Mouse (Mus musculus) intestine, embryonic 16.5 days (tissue): ENCODE results near the gene Meis3. TPM values are rescaled to one million over a fixed set of nuclear protein-coding genes. Genes with fewer than 3 reads are reported as not detected.

Source experiments
- ATAC-seq: fragments of 200-750 bp; cut with Nextera tagmentation; 2 replicates; pipeline ENCODE4 v1.8.0; 2017; ENCODE audit warnings: moderate TSS enrichment, moderate library complexity
- H3K27ac ChIP-seq: fragments of 300-500 bp; sonication (generic); 2 replicates; pipeline ENCODE4 v1.5.1; 2014; ENCODE audit warnings: mild to moderate bottlenecking, low read length
- H3K27me3 ChIP-seq: fragments of 300-500 bp; sonication (generic); replicated peaks from 2 replicates; pipeline ENCODE4 v1.6.1; 2014; ENCODE audit warnings: low read length, control low read depth, mixed read lengths; ENCODE audit not compliant: control insufficient read depth, insufficient read depth
- H3K36me3 ChIP-seq: fragments of 300-500 bp; sonication (generic); 2 replicates; pipeline ENCODE4 v1.6.1; 2014; ENCODE audit warnings: low read length, control low read depth; ENCODE audit not compliant: control insufficient read depth, insufficient read depth
- H3K4me1 ChIP-seq: fragments of 300-500 bp; sonication (generic); 2 replicates; pipeline ENCODE4 v1.6.1; 2014; ENCODE audit warnings: low read length, control low read depth, mixed read lengths; ENCODE audit not compliant: control insufficient read depth, insufficient read depth
- H3K4me2 ChIP-seq: fragments of 300-500 bp; sonication (generic); 2 replicates; pipeline ENCODE4 v1.6.1; 2014; ENCODE audit warnings: low read depth, low read length, control low read depth
- H3K4me3 ChIP-seq: fragments of 300-500 bp; sonication (generic); 2 replicates; pipeline ENCODE4 v1.5.1; 2014; ENCODE audit warnings: mild to moderate bottlenecking, low read length
- H3K9ac ChIP-seq: fragments of 300-500 bp; sonication (generic); 2 replicates; pipeline ENCODE4 v1.6.1; 2014; ENCODE audit warnings: low read depth, low read length
- H3K9me3 ChIP-seq: fragments of 300-500 bp; sonication (generic); 2 replicates; pipeline ENCODE4 v1.6.1; 2016; ENCODE audit warnings: low read length, control low read depth; ENCODE audit not compliant: control insufficient read depth
- WGBS: fragments of 180-500 bp; shearing (Covaris S2); extraction: QIAGEN DNeasy Blood & Tissue Kit; methylation state at CpG from one replicate; pipeline ENCODE4 v1.1.7; 2014; 5-methylcytosine and 5-hydroxymethylcytosine counted together
- polyA plus RNA-seq: library from polyadenylated mRNA; unstranded; fragments of >200 nt; fragmentation: Nextera tagmentation; extraction: Ambion mirVana; gene quantifications from 2 replicates; pipeline ENCODE4 v1.2.1, GENCODE M21; 2015

Gene Meis3
- polyA plus RNA-seq, 1 experiment from 2014 or later, result 30.0 TPM

DNA sequence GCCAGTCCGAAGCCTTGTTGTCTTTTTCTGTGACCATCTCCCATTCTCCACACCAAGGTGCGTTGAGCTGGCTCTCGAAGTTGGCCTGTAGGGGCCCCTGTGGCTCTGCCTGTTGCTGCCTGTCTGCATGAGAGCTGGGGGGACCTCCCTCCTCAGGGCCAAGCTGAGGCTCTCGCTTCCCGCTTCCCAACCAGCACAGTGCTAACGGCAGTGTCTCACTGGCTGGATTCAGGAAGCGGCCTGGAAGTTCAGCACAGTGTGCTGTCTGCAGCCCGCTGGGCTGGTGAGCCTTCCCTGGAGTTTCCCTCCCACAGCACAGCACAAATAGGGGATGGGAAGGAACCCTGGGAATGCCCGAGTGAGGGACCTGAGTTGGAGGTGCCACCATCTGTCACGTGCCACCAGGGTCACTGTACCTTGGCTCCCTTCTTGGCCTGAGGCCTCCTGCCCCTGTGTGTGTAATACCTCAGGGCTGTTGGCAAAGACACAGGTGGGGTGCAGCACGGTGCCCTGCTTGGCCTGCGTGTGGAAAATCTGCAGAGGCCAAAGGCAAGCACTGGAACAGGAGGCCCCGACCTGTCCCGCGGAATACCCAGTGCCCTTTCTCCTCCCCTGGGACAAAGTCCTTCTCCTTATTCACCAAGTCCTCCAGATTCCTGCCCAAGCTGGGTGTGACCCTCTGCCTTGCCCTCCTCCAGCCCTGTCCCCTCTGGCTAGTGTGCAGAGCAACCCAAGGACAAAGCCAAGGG is 28.0 kb downstream of the Meis3 start:
- H3K4me3 ChIP-seq, result no peak overlapping the region
- H3K27ac ChIP-seq, result peak overlapping the region; percentile 68
- WGBS, result 70% methylated on average over 15 of the region's 15 CpGs
- no peaks in the 10 kb centered on the region for H3K36me3 ChIP-seq
- H3K9me3 ChIP-seq, result no peaks in the 10 kb centered on the region
- no peaks in the 10 kb centered on the region for H3K4me1 ChIP-seq
- no peak overlapping the region; the same call in 1 of the 2 replicates for H3K4me2 ChIP-seq
- H3K27me3 ChIP-seq, result no peaks in the 10 kb centered on the region
- H3K9ac ChIP-seq, result peak overlapping the region; percentile 48; the same call in 1 of the 2 replicates
- ATAC-seq, result peak; percentile 78

DNA sequence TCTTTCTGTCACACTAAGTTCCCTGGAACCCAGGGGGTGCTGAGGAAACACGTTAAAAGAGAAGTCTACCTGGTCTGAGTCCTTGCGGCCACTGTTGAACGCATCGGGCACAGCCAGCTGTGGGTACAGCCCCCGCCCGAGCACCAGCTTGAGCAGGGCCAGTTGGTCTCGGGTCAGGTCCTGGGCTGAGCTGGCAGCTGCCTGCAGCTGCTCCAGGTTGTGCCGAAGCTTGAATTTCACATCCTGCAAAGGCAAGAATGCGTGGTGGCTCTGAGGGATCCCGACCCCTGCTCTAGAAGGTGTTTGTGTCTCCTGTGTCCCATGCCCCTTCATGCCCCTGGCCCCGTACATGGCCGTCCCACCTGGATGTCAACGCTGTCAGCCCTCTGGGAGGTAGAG is 28.6 kb downstream of the Meis3 start:
- no peaks in the 10 kb centered on the region for H3K9me3 ChIP-seq
- peak overlapping the region; percentile 68 for H3K27ac ChIP-seq
- H3K4me1 ChIP-seq, result 0 out of 2 replicates have a peak, but pooled peaks cover 1% of the 10 kb centered on the region
- 90% methylated on average over 13 of the region's 13 CpGs for WGBS
- H3K9ac ChIP-seq, result peak overlapping the region; percentile 48; the same call in 1 of the 2 replicates
- H3K36me3 ChIP-seq, result no peaks in the 10 kb centered on the region
- H3K4me3 ChIP-seq, result peak overlapping the region; percentile 12; the same call in 1 of the 2 replicates
- H3K4me2 ChIP-seq, result no peak overlapping the region
- H3K27me3 ChIP-seq, result no peaks in the 10 kb centered on the region
- ATAC-seq, result 0 out of 2 replicates have a peak, but pooled peaks have one; percentile 17

GRCm38 (mm10) chr7:16204791-16205190 is 29.9 kb downstream of the Meis3 start:
- Histone ChIP-seq H3K9ac (no peak overlapping the region), H3K4me1 (0 out of 2 replicates have a peak, but pooled peaks cover 6% of the 10 kb centered on the region), H3K4me2 (no peak overlapping the region), H3K27me3 (no peaks in the 10 kb centered on the region), H3K4me3 (no peak overlapping the region), H3K9me3 (no peaks in the 10 kb centered on the region), H3K36me3 (no peaks in the 10 kb centered on the region), H3K27ac (no peak overlapping the region)
- no peak for ATAC-seq
- WGBS, result 77% methylated on average over 9 of the region's 9 CpGs

DNA sequence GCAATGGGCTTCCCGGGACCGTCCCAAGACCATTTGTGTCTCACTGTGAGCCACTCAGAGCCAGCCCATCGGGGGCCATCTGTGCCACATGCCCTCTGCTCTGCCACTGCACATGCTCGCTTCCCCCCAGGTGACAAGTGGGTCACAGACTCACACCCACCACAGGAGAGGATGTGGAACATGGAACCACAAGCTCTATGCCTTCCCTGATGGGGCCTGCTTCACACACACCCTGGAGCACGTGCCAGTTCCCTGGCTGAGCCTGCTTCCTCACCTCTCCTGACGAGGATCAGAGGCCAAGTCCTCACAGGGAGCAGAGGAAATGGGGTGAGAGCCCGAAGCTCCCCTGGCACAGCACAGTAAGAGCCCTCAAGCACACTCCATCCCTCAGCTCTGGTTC is 32.2 kb downstream of the Meis3 start:
- H3K9me3 ChIP-seq, result no peaks in the 10 kb centered on the region
- no peaks in the 10 kb centered on the region for H3K27me3 ChIP-seq
- H3K9ac ChIP-seq, result no peak overlapping the region
- 89% methylated on average over 7 of the region's 7 CpGs for WGBS
- 0 out of 2 replicates have a peak, but pooled peaks cover 6% of the 10 kb centered on the region for H3K4me1 ChIP-seq
- no peak overlapping the region for H3K4me2 ChIP-seq
- H3K4me3 ChIP-seq, result no peak overlapping the region
- no peak overlapping the region for H3K27ac ChIP-seq
- no peak for ATAC-seq
- H3K36me3 ChIP-seq, result no peaks in the 10 kb centered on the region; the same call in 1 of the 2 replicates

GRCm38 (mm10) chr7:16207496-16207895 is 32.6 kb downstream of the Meis3 start:
- Histone ChIP-seq H3K4me2 (no peak overlapping the region), H3K9me3 (no peaks in the 10 kb centered on the region), H3K4me3 (no peak overlapping the region), H3K9ac (no peak overlapping the region), H3K4me1 (0 out of 2 replicates have a peak, but pooled peaks cover 6% of the 10 kb centered on the region), H3K27me3 (no peaks in the 10 kb centered on the region), H3K27ac (no peak overlapping the region), H3K36me3 (no peaks in the 10 kb centered on the region; the same call in 1 of the 2 replicates)
- no peak for ATAC-seq
- 83% methylated on average over 10 of the region's 10 CpGs for WGBS

- Histone ChIP-seq H3K27ac (0 out of 2 replicates have a peak overlapping the region, but pooled peaks have one; percentile 1), H3K4me1 (0 out of 2 replicates have a peak, but pooled peaks cover 6% of the 10 kb centered on the region), H3K4me2 (no peak overlapping the region), H3K36me3 (no peaks in the 10 kb centered on the region; the same call in 1 of the 2 replicates), H3K9ac (0 out of 2 replicates have a peak overlapping the region, but pooled peaks have one; percentile 14), H3K9me3 (no peaks in the 10 kb centered on the region), H3K27me3 (no peaks in the 10 kb centered on the region), H3K4me3 (no peak overlapping the region)
- WGBS, result 71% methylated on average over 21 of the region's 21 CpGs
- ATAC-seq, result no peak
Measured at GRCm38 (mm10) chr7:16208781-16209665, 34.1 kb downstream of the Meis3 start.

- Histone ChIP-seq H3K36me3 (peaks cover 6% of the 10 kb centered on the region), H3K4me1 (0 out of 2 replicates have a peak, but pooled peaks cover 6% of the 10 kb centered on the region), H3K4me2 (no peak overlapping the region), H3K4me3 (no peak overlapping the region), H3K27ac (no peak overlapping the region), H3K9me3 (no peaks in the 10 kb centered on the region), H3K27me3 (no peaks in the 10 kb centered on the region), H3K9ac (no peak overlapping the region)
- 73% methylated on average over 12 of the region's 12 CpGs for WGBS
- ATAC-seq, result 0 out of 2 replicates have a peak, but pooled peaks have one; percentile 48
Measured at GRCm38 (mm10) chr7:16210862-16211365, 36.0 kb downstream of the Meis3 start.

DNA sequence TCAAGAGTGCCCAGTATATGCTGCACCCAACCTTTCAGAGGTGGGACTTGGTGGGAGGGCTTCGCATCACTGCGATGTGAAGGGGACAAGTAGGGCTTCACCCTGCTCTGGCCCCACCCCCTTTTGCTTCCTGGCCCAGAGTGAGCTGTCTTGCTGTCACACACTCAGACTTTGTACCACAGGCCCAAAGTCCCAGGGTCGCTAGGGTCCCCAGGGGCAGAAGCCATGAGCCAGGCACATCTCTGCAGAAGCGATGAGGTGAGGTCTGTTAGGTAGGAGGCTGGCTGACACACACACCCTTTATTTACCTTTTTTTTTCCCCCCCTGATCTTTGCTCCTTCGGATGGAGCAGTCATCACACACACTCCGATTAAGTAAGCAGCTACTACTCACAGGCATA is 38.3 kb downstream of the Meis3 start:
- 83% methylated on average over 6 of the region's 6 CpGs for WGBS
- H3K4me1 ChIP-seq, result 0 out of 2 replicates have a peak, but pooled peaks cover 6% of the 10 kb centered on the region
- ATAC-seq, result no peak
- H3K27ac ChIP-seq, result no peak overlapping the region
- H3K9ac ChIP-seq, result no peak overlapping the region
- H3K9me3 ChIP-seq, result no peaks in the 10 kb centered on the region
- H3K4me3 ChIP-seq, result no peak overlapping the region
- H3K36me3 ChIP-seq, result peaks cover 12% of the 10 kb centered on the region
- H3K4me2 ChIP-seq, result no peak overlapping the region
- no peaks in the 10 kb centered on the region for H3K27me3 ChIP-seq

DNA sequence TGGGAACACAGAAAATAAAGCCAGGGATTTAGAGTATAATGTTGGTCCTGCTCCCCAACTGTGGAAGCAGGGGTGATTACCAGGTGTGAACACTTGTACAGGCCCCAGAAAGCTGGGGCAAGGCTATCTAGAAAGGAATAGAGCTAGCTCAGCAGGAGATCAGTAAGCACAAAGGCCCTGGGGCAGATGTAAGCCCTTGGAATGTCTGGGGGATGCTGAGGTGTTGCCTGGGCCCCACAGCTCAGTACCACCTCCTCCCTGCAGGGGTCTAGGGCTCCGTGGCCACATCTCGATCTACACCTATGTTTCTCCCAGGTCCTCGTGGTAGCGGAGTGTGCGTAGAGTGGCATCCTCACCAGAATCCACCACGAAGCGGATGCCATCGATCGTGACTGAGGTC is 39.1 kb downstream of the Meis3 start:
- peaks cover 14% of the 10 kb centered on the region for H3K36me3 ChIP-seq

More for the DNA sequence above, 39.1 kb downstream of the Meis3 start:
- WGBS, result 91% methylated on average over 9 of the region's 9 CpGs
- no peaks in the 10 kb centered on the region for H3K9me3 ChIP-seq
- H3K4me1 ChIP-seq, result 0 out of 2 replicates have a peak, but pooled peaks cover under 1% of the 10 kb centered on the region
- H3K9ac ChIP-seq, result no peak overlapping the region
- no peak overlapping the region for H3K4me3 ChIP-seq
- ATAC-seq, result no peak
- no peak overlapping the region for H3K4me2 ChIP-seq
- no peaks in the 10 kb centered on the region for H3K27me3 ChIP-seq
- H3K27ac ChIP-seq, result no peak overlapping the region
